Mouse (Mus musculus): ENCODE data around the gene Rictor.

The Rictor gene

GRCm38 (mm10) chr15:6707936-6708525, at the start of gene Rictor:
Rictor (plus strand) TSS chr15:6708379.
- DNase-seq (ENCODE audit: low spot score) = peak; percentile 83

DNA sequence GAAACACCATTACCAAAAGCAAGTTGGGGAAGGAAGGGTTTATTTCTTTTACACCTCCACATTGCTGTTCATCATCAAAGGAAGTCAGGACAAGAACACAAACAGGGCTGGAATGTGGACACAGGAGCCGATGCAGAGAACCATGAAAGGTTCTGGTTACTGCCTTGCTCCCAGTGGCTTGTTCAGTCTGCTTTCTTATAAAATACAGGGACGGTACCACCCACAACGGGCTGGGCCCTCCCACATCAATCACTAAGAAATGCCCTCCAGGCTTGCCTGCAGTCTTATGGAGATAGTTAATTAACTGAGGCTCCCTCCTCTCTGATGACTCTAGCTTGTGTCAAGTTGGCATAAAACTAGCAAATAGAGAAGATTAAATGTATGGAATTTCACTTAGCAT, 46.2 kb upstream of the Rictor start:
- DNase-seq (ENCODE audit: low spot score) = no peak

- DNase-seq (ENCODE audit: low spot score) = no peak
Measured at GRCm38 (mm10) chr15:6663991-6664390, 44.2 kb upstream of the Rictor start.

DNA sequence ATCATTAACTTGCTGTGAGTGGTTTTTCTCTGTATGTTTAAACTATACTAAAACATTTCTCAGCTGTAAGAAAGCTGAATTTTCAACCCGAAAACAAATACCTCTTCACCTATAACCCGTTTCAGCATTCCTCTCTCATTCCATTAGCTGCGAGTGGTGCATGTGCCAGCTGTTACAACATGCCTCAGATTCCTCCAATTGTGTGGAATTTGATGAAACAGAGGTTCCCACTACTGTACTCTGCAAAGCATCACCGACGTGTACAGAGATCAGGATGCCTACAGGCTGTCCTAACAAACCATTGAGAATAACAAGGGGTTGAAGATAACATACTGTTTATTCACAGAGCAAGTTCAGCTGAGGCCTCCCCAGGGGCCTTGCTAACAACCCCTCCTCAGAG, 42.1 kb upstream of the Rictor start:
- DNase-seq (ENCODE audit: low spot score) = no peak

DNA sequence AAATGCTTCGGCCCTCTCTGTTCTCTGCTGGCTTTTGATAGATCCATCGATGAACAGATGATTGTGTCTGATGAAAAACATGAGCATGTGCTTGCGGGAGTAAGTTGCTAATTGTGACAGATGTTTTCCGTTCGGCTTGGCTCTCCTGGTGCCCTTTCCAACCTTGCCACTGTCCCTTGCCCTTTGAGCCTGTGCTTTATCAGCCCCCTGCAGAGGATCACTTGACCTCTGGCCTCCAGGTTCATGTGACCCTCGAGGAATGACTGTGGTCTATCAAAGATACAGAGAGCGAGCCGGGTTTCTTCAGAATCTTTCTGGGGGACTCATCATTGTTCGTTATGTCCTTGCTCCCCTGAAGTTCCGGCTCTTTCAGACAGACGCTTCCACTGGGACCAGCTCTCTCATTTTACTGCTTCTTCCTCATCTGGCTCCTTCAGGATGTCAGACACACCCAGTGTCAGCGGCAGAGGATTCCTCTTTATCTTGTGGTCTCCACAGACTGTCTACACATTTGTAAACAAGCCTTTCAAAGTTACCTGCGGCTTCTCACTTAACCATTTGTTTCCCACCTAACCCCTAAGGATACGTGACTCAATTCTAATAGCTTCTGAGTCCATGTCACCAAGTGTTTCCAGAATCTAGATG, 39.3 kb upstream of the Rictor start:
- DNase-seq (ENCODE audit: low spot score) = peak; percentile 15

- no peak for DNase-seq (ENCODE audit: low spot score)
Measured at GRCm38 (mm10) chr15:6678479-6678878, 29.7 kb upstream of the Rictor start.

GRCm38 (mm10) chr15:6702164-6702563, 6.0 kb upstream of the Rictor start:
- peak; percentile 42 for DNase-seq (ENCODE audit: low spot score)

DNA sequence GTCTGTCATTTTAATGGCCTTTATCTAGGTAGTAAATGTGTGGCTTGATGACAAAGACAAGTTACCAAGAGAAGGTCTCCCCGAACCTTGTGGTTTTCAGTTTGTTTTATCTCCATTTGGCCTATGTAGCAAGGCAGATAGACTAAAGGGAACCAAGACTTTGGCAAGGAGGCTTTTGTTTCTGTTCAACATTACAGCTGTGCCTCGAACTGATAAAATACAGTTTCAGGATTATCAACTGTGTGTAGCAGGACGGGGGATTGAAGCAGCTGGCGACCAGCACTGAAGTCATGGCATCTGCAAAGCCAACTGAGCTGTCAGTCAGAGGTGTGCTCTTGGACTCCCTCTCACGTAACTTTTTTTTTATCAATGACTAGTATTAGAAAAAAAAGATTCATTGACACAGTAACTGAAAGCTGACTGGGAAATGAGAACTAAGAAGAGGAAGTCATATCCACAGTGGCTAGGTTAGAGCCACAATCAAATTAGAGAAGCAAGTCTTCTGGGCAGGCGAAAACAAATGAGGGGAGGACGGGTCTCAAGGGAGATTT, 2.8 kb upstream of the Rictor start:
- no peak for DNase-seq (ENCODE audit: low spot score)

GRCm38 (mm10) chr15:6707551-6707935, 636 bp upstream of the Rictor start:
- DNase-seq (ENCODE audit: low spot score) = peak; percentile 58

DNA sequence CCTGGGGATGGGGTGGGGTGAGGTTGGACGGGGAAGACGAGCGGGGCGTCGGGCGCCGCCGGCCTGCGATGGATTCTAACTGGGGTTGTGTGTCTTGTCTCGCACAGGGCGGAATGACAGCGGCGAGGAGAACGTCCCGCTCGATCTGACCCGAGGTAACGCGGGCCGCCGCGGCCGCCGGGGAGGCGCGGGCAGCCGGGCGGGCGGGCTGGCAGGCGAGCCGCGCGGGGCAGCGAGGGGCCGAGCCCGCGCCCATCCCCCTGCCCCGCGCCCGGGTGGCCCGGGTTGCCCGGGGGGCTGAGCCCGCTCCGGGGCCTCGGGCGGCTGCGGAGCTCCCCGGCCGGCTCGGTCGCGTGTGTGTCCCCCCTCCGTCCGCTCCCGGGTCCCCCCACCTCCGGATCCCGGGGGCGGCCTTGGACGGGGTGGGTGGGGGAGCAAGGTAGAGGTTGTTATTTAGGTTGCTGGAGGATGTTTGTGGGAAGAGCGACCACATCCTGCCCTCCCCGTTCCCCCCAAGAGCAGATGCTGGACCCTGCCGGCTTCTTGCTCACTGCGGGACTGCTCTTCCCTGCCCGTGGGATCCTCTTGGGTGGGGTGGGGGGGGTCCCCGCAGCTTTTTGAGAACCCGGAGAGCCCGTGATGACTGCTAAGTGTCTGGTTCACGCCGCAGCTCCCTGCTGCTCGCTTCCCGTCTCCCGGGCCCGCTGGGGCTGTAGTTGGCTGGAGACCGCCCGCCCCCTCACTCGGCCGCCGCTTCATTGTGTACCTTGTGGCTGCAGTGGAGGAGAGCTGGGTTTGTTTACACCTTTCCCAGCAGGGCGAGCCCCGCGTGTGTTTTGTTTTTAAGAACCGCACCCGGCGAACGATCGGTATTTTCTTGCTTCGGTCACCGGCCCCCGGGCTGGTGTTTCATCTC, 605 bp downstream of the Rictor start:
- DNase-seq (ENCODE audit: low spot score) = peak; percentile 80

DNA sequence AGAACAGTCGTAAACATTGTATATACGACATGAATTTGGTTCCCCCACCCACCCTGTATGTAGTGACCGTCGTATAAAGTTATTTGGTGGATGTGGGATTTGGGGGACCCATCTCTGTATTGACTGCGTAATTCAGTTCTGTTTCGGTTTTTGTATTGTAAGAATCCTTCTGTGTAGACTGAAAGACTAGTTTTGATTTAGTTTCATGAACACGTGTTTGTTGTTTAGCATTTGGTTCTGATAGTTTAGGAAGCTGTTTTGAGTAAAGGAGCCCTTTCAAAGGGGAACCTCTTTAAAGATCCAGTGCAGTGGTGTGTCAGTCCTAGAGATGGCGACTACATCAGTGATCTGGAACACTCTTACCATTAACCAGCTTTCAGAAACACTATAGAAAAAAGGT, 1.4 kb downstream of the Rictor start:
- no peak for DNase-seq (ENCODE audit: low spot score)

- no peak for DNase-seq (ENCODE audit: low spot score)
Measured at GRCm38 (mm10) chr15:6710341-6710740, 2.2 kb downstream of the Rictor start.

DNA sequence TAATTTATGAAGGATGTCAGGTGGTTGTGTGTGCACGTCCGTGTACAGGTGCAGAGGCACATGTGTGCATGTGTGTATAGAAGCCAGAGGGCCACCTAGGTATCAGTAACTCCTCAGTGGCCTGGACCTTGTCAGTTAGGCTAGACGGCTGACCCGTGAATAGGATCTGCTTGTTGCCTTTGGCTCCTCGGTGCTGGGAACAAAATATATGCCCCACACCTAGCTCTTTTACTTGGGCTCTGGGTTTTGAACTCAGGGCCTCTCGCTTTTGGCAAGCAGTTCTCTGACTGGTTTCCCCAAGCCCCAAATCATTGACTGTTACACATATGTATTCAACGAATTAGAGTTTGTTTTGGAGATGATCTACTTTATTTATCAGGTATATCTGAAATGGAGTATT, 3.0 kb downstream of the Rictor start:
- DNase-seq (ENCODE audit: low spot score) = no peak

- no peak for DNase-seq (ENCODE audit: low spot score)
Measured at GRCm38 (mm10) chr15:6714819-6715218, 6.6 kb downstream of the Rictor start.

DNA sequence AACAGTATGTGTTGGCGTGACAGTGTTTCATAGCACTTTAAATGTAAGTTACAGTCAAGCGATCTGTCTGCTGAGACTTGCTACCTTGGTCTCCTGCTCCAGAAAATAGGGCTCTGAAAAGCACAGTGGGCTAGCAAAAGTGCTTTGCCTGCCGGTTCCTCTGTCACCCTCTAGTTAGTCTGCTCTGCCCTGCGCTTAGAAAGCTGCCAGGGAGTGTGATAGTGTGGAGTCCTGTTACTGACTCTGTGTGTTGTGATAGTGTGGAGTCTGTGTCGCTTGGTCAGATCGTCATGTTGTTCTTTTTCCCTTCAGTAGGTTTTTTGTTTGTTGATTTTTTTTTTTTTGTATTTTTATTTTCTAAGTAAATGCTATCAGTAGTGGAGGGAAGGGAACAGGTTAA, 7.1 kb downstream of the Rictor start:
- DNase-seq (ENCODE audit: low spot score) = no peak

DNA sequence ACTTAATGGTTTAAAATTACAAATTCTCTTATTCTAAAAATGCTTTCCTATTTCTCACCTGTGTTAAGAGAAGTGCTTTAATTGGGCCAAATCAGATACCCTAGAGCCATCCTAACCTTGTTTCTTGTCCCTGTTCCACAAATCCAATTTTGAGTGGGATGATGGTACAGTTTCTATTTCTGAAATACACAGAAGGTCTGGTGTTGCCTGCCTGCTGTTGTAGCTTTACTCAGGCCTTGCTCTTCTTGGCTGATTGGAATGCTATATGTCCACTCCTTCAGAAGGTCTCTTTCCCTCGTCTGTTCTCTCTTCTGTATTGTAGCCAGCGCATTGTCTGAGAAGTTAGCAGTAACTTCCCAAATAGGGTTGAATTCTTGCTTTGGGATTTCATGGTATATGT, 13.2 kb downstream of the Rictor start:
- DNase-seq (ENCODE audit: low spot score) = no peak

- no peak for DNase-seq (ENCODE audit: low spot score)
Measured at GRCm38 (mm10) chr15:6721802-6722201, 13.6 kb downstream of the Rictor start.

DNA sequence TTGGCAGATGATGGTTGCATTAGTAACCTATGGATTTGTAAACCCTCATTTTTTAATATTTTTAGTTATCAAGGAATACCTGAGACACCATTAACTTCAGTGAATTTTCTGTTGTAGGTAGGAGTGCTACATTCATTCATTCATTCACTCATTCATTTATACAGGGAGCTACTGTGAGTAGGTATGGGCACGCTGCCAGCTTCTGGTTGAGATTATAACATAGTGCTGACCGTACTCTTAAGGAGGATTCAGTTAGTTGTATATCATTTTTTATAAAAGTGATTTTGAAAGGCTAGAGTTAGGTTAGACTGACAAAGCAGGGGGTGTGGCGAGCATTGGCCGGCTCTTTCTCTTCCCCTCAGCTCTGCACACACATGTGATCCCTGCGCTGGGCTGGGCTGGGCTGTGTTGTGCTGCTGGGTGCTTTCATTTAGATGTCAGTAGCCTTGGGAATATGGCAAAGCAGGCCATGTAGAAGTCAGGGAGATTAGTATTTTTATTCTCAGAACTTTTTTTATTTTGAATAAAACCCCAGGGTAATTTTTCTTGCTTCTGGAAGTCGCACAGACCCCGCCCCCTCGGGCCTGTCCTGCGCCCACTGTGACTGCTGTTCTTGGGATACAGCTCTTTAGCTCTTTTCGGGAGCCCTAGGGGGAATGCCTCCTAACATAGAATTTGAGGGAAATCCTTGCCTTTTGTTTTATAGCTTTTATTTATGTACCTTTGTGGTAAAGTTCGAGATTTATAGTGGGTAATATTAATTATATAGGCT, 14.4 kb downstream of the Rictor start:
- DNase-seq (ENCODE audit: low spot score) = no peak

DNA sequence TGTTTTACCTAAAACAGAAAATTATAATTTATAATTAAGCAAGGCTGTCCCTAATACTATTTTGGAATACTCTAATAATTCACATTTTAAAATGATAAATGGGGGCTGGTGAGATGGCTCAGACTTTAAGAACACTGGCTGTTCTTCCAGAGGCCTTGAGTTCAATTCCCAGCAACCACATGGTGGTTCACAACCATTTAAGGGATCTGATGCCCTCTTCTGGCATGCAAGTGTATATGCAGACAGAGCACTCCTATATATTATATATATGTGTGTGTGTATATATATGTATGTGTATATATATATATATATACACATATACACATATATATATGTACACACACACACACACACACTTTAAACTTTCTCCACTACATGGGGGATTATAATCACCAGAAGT, 15.2 kb downstream of the Rictor start:
- no peak for DNase-seq (ENCODE audit: low spot score)

- DNase-seq (ENCODE audit: low spot score) = no peak
Measured at GRCm38 (mm10) chr15:6724442-6724841, 16.3 kb downstream of the Rictor start.

DNA sequence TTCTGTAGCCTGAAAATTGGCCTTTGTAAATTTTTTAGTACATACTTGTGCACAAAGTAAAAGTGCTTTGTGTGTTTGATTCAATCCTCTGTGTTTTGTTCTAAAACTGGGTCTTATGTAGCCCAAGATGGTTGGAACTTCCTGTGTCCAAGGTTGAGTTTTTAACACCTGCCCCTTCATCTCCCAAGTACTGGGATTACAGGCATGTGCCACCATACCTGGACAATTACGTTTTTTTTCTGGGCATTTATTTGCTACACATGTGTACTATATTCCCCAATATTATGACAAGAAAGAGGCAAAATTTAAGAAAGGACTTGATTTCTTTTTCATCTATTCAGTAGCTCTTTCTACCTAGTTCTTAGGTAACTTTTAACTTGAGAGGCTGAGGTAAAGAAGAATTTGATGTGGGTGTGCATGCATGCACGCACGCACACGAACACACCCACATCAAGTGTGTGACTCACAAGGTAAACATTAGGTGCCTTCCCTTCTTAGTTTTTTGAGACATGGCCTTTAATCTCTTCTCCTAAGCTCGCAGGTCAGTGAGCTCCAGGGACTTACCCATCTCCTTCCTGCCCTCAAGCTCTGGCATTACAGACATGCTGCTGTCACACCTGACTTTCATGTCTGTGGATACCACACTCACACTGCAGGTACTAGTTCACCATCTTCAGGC, 18.1 kb downstream of the Rictor start:
- DNase-seq (ENCODE audit: low spot score) = peak; percentile 78
